Mouse (Mus musculus) kidney, embryonic 14.5 days (tissue): ENCODE measurements at regions not wholly inside any gene's neighbourhood (a gene's known extent, or its start where the extent isn't known, plus 50 kb on each side); places are given as distances from the start of the nearest gene placed in this dataset.

Experiments
- ATAC-seq: fragments of 200-750 bp; cut with Nextera tagmentation; 2 replicates; pipeline ENCODE4 v1.8.0; 2017; ENCODE audit warnings: moderate number of reproducible peaks, mild to moderate bottlenecking, moderate TSS enrichment, moderate library complexity; ENCODE audit not compliant: low FRiP score, low TSS enrichment
- H3K27ac ChIP-seq: fragments of 300-500 bp; sonication (generic); 2 replicates; pipeline ENCODE4 v1.5.1; 2014; ENCODE audit warnings: low read depth, mild to moderate bottlenecking, low read length, moderate library complexity, mixed read lengths
- H3K27me3 ChIP-seq: fragments of 300-500 bp; sonication (generic); 2 replicates; pipeline ENCODE4 v1.6.1; 2014; ENCODE audit warnings: mild to moderate bottlenecking, low read length; ENCODE audit not compliant: control insufficient read depth, insufficient read depth
- H3K36me3 ChIP-seq: fragments of 300-500 bp; sonication (generic); 2 replicates; pipeline ENCODE4 v1.6.1; 2014; ENCODE audit warnings: low read length, mixed read lengths; ENCODE audit not compliant: control insufficient read depth, insufficient read depth
- H3K4me1 ChIP-seq: fragments of 300-500 bp; sonication (generic); 2 replicates; pipeline ENCODE4 v1.6.1; 2014; ENCODE audit warnings: low read length, mixed read lengths; ENCODE audit not compliant: control insufficient read depth, insufficient read depth
- H3K4me2 ChIP-seq: fragments of 300-500 bp; sonication (generic); replicated peaks from 2 replicates; pipeline ENCODE4 v1.6.1; 2014; ENCODE audit warnings: low read depth, mild to moderate bottlenecking, low read length
- H3K4me3 ChIP-seq: fragments of 300-500 bp; sonication (generic); 2 replicates; pipeline ENCODE4 v1.5.1; 2014; ENCODE audit warnings: mild to moderate bottlenecking, low read length
- H3K9ac ChIP-seq: fragments of 300-500 bp; sonication (generic); 2 replicates; pipeline ENCODE4 v1.6.1; 2014; ENCODE audit warnings: low read depth, mild to moderate bottlenecking, low read length, moderate library complexity
- H3K9me3 ChIP-seq: fragments of 300-500 bp; sonication (generic); 2 replicates; pipeline ENCODE4 v1.6.1; 2016; ENCODE audit warnings: low read length; ENCODE audit not compliant: control insufficient read depth
- WGBS: fragments of 180-500 bp; shearing (Covaris S2); extraction: QIAGEN DNeasy Blood & Tissue Kit; methylation state at CpG from one replicate; pipeline ENCODE4 v1.1.7; 2014; 5-methylcytosine and 5-hydroxymethylcytosine counted together

- Histone ChIP-seq H3K4me1 (peaks cover 14% of the 10 kb centered on the region), H3K27ac (no peak overlapping the region), H3K4me3 (no peak overlapping the region), H3K36me3 (no peaks in the 10 kb centered on the region), H3K9ac (no peak overlapping the region), H3K9me3 (no peaks in the 10 kb centered on the region), H3K4me2 (no peak overlapping the region), H3K27me3 (no peaks in the 10 kb centered on the region)
- ATAC-seq, result no peak
- 57% methylated on average over 6 of the region's 6 CpGs for WGBS
These were observed 107.2 kb upstream of the Vps8 start for GRCm38 (mm10) chr16:21315751-21316151.

GRCm38 (mm10) chr16:21318009-21318639 is 104.8 kb upstream of the Vps8 start:
- Histone ChIP-seq H3K9ac (no peak overlapping the region), H3K4me1 (no peaks in the 10 kb centered on the region), H3K36me3 (no peaks in the 10 kb centered on the region), H3K27me3 (no peaks in the 10 kb centered on the region), H3K4me3 (no peak overlapping the region), H3K27ac (no peak overlapping the region), H3K4me2 (no peak overlapping the region), H3K9me3 (no peaks in the 10 kb centered on the region)
- ATAC-seq, result no peak
- 71% methylated on average over 7 of the region's 7 CpGs for WGBS

- Histone ChIP-seq H3K4me2 (no peak overlapping the region), H3K36me3 (no peaks in the 10 kb centered on the region), H3K9me3 (no peaks in the 10 kb centered on the region), H3K27ac (no peak overlapping the region), H3K4me1 (no peaks in the 10 kb centered on the region), H3K27me3 (no peaks in the 10 kb centered on the region), H3K4me3 (no peak overlapping the region), H3K9ac (no peak overlapping the region)
- ATAC-seq, result no peak
- 71% methylated on average over 9 of the region's 9 CpGs for WGBS
These were observed 104.1 kb upstream of the Vps8 start for GRCm38 (mm10) chr16:21318640-21319365.

- 47% methylated on average over 2 of the region's 2 CpGs for WGBS
- Histone ChIP-seq H3K9ac (no peak overlapping the region), H3K36me3 (no peaks in the 10 kb centered on the region), H3K9me3 (no peaks in the 10 kb centered on the region), H3K27ac (no peak overlapping the region), H3K4me3 (no peak overlapping the region), H3K4me1 (no peaks in the 10 kb centered on the region), H3K27me3 (no peaks in the 10 kb centered on the region), H3K4me2 (no peak overlapping the region)
- no peak for ATAC-seq
These were observed 102.6 kb upstream of the Vps8 start for GRCm38 (mm10) chr16:21320284-21320683.

- H3K4me1 ChIP-seq, result no peaks in the 10 kb centered on the region
- ATAC-seq, result peak; percentile 56; the same call in 1 of the 2 replicates
These were observed 101.5 kb upstream of the Vps8 start for GRCm38 (mm10) chr16:21321188-21322070.

GRCm38 (mm10) chr16:21322437-21322836 is 100.5 kb upstream of the Vps8 start:
- H3K27ac ChIP-seq, result no peak overlapping the region
- WGBS, result 68% methylated on average over 10 of the region's 10 CpGs
- ATAC-seq, result no peak
- H3K4me3 ChIP-seq, result no peak overlapping the region
- no peak overlapping the region for H3K4me2 ChIP-seq
- H3K36me3 ChIP-seq, result no peaks in the 10 kb centered on the region
- H3K27me3 ChIP-seq, result no peaks in the 10 kb centered on the region
- no peaks in the 10 kb centered on the region for H3K4me1 ChIP-seq
- H3K9me3 ChIP-seq, result no peaks in the 10 kb centered on the region
- H3K9ac ChIP-seq, result no peak overlapping the region

More at GRCm38 (mm10) chr16:21321188-21322070, 101.5 kb upstream of the Vps8 start:
- H3K4me2 ChIP-seq, result no peak overlapping the region
- no peak overlapping the region for H3K9ac ChIP-seq
- H3K27me3 ChIP-seq, result no peaks in the 10 kb centered on the region
- no peaks in the 10 kb centered on the region for H3K36me3 ChIP-seq
- 57% methylated on average over 18 of the region's 18 CpGs for WGBS
- no peak overlapping the region for H3K4me3 ChIP-seq
- no peaks in the 10 kb centered on the region for H3K9me3 ChIP-seq
- H3K27ac ChIP-seq, result no peak overlapping the region

- Histone ChIP-seq H3K27ac (no peak overlapping the region), H3K4me3 (no peak overlapping the region), H3K4me1 (no peaks in the 10 kb centered on the region), H3K9ac (no peak overlapping the region), H3K36me3 (no peaks in the 10 kb centered on the region), H3K27me3 (no peaks in the 10 kb centered on the region), H3K4me2 (no peak overlapping the region), H3K9me3 (no peaks in the 10 kb centered on the region)
- WGBS, result 78% methylated on average over 3 of the region's 3 CpGs
- ATAC-seq, result no peak
These were observed 99.4 kb upstream of the Vps8 start for GRCm38 (mm10) chr16:21323446-21324034.

GRCm38 (mm10) chr16:21327969-21328368 is 94.9 kb upstream of the Vps8 start:
- Histone ChIP-seq H3K9me3 (no peaks in the 10 kb centered on the region), H3K36me3 (no peaks in the 10 kb centered on the region), H3K4me3 (no peak overlapping the region), H3K9ac (no peak overlapping the region), H3K27ac (no peak overlapping the region), H3K4me1 (no peaks in the 10 kb centered on the region), H3K27me3 (no peaks in the 10 kb centered on the region), H3K4me2 (no peak overlapping the region)
- ATAC-seq, result no peak
- 92% methylated on average over 4 of the region's 4 CpGs for WGBS
